Mouse (Mus musculus): ENCODE data around the gene Gm49358.

The Gm49358 gene

GRCm38 (mm10) chr10:86778398-86779116, 14.8 kb downstream of the Gm49358 start, which contains the start of gene Nt5dc3:
Nt5dc3 (plus strand) TSS chr10:86779005.
- peak; percentile 98 for DNase-seq

GRCm38 (mm10) chr10:86779117-86779755, 15.5 kb downstream of the Gm49358 start:
- peak; percentile 54 for DNase-seq

DNA sequence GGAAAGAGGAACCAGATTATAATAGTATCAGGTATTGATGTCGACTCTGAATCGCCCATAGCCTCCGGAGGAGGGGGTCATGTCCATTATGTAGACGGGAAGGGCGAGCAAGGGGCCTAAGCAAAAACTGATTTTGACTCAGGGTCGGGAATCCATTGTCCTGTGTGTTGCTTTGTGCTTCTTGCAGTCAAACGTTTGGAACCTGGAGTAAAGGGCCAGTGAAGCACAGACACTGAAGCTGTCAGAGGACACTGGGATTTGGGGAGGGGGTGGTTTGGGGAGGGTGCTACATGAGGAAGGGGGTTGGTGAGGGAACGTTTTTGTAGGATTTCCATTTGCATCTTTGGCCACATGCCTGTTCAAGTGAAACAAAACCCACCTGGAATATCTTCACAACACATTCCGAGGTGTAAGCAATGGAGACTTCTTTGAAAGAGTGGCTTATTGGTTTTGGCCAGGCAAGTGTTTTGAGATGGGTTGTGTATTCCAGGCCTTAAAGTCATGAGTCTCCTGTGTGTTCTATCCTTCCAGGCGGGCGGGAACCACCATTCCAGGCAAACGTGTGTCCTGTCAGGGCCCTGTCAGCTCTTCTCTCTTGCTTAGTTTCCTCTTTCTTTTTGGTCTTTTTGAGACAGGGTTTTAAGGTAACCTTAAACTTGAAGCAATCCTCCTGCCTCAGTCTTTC, 16.2 kb downstream of the Gm49358 start:
- DNase-seq: no peak

DNA sequence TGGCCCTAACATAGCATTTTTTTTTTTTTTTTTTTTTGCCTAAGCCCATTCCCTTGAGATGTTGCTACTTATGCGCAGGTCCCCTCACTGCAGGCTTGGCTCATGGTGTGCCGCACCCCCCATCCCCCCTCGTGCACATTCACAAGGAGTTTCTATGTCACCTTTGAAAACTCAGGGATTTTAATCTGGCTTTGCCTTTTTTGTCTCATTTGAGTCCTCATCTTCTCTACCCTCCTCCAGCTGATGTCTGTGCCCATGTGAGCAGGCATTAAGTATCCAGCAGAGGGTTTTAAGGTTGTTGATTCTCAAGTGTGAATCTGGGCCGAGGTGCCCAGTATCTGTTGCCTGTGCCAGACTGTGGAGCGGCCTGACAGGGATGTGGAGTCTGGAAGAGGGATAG, 17.9 kb downstream of the Gm49358 start:
- no peak for DNase-seq

GRCm38 (mm10) chr10:86782656-86783055, 18.9 kb downstream of the Gm49358 start:
- no peak for DNase-seq

GRCm38 (mm10) chr10:86783561-86783960, 19.8 kb downstream of the Gm49358 start:
- no peak for DNase-seq

GRCm38 (mm10) chr10:86784126-86784675, 20.4 kb downstream of the Gm49358 start:
- no peak for DNase-seq

- peak; percentile 19 for DNase-seq
These were observed 21.6 kb downstream of the Gm49358 start for GRCm38 (mm10) chr10:86785396-86785795.

GRCm38 (mm10) chr10:86786083-86786482, 22.3 kb downstream of the Gm49358 start:
- no peak for DNase-seq

- no peak for DNase-seq
These were observed 24.4 kb downstream of the Gm49358 start for GRCm38 (mm10) chr10:86788193-86788592.

- no peak for DNase-seq
These were observed 25.4 kb downstream of the Gm49358 start for GRCm38 (mm10) chr10:86789146-86789672.

DNA sequence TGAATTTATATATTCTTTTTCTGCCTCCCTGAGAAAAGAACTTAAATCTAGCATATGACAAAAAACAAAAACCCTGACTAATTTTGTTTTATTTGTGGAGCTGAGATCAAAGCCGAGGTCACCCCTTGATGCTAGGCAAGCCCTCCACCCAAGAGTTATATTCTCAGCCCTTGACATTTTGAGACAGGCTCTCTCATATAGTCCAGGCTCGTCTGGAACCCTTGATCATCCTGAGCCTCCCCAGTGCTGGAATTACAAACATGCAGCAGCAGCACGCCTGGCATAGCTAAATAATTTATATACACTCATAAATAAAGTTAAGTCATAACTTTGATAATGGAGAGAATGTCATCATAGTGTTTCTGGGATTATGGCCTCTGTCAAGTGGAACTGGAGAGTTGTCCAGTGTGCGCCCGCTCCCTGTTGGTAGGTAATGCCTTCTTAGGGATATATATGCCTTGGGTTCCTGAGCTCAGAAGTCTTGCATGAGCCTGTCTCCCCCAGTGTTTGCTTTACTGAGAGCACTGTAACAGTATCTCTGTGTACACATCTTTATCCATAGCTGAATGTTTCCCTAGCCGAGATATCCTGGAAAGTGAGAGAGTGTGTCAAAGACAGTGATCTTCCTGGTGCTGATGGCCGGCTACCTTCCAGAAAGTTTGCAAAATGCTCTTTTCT, 27.9 kb downstream of the Gm49358 start:
- no peak for DNase-seq

- DNase-seq: peak; percentile 51
These were observed 29.8 kb downstream of the Gm49358 start for GRCm38 (mm10) chr10:86793509-86793951.

GRCm38 (mm10) chr10:86794196-86794595, 30.4 kb downstream of the Gm49358 start:
- DNase-seq: no peak

- no peak for DNase-seq
These were observed 31.2 kb downstream of the Gm49358 start for GRCm38 (mm10) chr10:86794794-86795535.

GRCm38 (mm10) chr10:86796073-86796741, 32.4 kb downstream of the Gm49358 start:
- no peak for DNase-seq

- DNase-seq: no peak
These were observed 43.6 kb downstream of the Gm49358 start for GRCm38 (mm10) chr10:86807362-86807761.

GRCm38 (mm10) chr10:86808013-86808758, 44.4 kb downstream of the Gm49358 start:
- no peak for DNase-seq

DNA sequence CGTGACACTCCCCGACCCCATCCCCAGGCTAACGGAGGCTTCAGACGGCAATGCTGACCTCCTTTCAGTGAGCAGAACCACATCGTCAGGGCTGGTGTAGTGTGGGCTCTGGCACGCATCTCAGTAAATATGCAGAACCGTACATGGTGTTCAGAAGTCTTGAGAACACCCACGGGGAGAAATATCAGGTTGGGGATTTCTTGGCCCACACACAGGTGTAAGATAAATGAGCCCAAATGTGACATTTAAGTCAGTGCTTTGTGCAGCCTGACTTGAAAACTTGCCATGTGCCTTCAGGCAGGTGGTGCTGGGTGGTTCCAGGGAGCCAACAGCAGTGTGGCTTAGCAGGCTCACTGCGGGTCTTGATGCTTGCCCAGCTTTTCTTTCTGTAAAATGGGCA, 46.2 kb downstream of the Gm49358 start:
- DNase-seq: no peak

GRCm38 (mm10) chr10:86810612-86811011, 46.8 kb downstream of the Gm49358 start:
- DNase-seq: no peak

Data from kidney, postnatal 10 days (tissue).